Mouse (Mus musculus) spleen, postnatal 4 days (tissue): ENCODE results near the gene Srrm4.

Source experiments
- DNase-seq, 2 experiments: peaks; one replicate each; pipeline ENCODE4 v3.0.0; 2022; ENCODE audit warnings: low spot score in 2 of 2

Srrm4 gene

GRCm38 (mm10) chr5:116553106-116553505 lies 38.5 kb downstream of the Srrm4 start:
- DNase-seq: no peak

DNA sequence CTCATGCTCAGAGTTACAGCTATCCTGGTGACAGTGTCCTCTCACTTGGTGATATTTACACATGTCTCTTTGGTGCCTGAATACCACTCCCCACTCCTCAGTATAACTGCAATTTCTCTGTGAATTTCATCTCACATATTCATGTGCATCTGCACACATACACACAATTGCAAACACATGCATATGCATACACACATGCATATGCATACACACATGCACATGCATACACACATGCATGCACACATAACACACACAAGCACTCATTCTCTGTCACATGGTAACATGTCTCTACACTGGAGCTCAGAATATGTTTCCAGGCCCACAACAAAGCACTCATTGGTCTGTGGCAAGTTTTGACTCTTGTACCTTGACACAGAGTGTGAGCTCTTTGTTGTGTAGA lies 39.0 kb downstream of the Srrm4 start:
- DNase-seq: no peak

GRCm38 (mm10) chr5:116545746-116546145 lies 45.9 kb downstream of the Srrm4 start:
- DNase-seq: no peak

- no peak for DNase-seq
Observed at GRCm38 (mm10) chr5:116542317-116542716, 49.3 kb downstream of the Srrm4 start.

DNA sequence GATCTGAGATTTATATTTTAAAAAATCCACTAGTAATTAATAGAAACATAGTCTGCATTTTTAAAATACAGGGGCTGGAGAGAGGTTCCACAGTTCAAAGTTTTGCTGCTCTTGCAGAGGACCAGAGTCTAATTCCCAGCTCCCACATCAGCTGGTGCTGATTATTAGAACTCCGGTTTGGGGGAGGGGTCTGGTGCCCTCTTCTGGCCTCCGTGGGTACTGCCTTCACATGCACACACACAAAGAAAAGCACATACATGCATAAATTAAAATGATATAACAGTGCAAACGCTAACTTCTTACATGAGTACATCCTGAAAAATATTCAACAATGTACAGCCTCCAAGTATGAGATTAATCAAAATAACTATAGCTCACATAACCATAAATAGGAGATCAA lies 50.5 kb downstream of the Srrm4 start:
- no peak for DNase-seq

- no peak for DNase-seq
Observed at GRCm38 (mm10) chr5:116539360-116539759, 52.3 kb downstream of the Srrm4 start.

DNA sequence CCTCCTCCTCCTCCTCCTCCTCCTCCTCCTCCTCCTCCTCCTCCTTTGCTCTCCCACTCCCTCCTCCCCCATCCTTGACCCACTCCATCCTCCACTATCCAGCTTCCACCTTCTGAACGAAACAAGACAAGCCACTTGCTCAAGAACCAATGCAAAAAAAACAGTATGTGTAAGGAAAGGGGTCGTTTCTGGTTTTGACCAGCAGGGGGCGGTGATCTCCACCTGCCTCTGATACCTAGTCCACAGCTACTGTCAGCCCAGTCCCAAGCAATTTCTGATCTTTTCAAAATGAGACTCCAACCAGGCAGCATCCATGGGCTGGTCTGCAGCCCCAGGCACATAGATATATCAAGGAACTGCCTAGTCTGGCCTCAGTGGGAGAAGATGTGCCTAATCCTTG lies 53.1 kb downstream of the Srrm4 start:
- DNase-seq: no peak

GRCm38 (mm10) chr5:116526324-116526723 lies 65.3 kb downstream of the Srrm4 start:
- DNase-seq: no peak

- no peak for DNase-seq
Observed at GRCm38 (mm10) chr5:116525308-116525707, 66.3 kb downstream of the Srrm4 start.

DNA sequence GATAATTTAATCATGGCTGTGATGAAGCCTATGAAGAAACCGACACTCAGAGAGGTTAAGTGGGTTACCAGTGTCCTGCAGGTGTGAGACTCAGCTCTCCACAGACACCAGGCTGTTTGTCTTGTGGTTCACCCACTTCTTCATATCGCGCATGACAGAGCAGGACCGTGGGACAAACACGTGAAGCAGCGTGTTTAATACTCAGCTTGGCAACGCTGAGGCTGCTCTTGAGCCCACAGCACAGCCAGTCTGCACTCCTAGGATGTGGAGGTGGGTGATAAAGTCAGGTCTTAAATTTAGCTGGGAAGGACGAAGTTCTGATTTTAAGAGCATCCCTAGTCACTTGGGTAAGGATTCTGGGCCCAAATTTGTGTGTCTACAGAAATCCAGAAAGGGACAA lies 68.1 kb downstream of the Srrm4 start:
- no peak for DNase-seq

DNA sequence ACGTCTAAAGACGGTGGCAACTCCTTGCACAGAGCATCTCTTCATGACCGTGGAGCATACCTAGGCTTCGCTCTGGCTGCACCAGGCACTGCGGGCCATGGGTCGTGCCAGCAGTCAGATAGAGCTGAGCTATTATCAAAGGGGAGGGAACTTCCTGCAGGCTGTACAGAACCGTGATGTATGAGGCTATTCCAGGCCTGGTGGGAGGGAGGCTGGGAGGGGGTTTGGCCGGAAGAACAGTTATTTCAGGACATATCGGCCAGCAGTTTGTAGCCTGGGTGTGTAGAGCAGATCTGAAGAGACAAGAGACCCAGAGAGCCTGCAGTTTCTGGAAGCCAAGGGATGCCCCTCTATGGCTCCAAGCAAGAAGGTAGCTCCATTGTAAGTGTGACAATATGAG lies 68.5 kb downstream of the Srrm4 start:
- DNase-seq: no peak

DNA sequence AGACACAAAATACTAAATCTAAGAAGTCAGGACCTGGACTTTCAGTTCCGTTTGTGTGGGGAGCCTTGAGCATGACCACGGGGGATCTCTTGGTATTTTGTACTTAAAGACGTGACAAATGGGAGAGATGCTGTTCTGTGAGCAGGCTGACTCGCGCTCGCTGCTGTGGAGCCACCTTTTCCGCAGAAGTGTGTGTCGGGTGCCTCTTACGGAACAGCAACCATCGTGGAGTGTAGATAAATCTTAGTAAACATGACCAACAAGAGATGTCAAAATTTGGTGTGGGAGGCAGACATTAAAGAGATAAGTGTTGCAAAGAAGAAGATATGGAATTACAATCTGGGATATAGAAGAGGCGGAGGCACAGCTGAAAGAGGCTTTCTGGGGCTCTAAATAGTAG lies 69.3 kb downstream of the Srrm4 start:
- no peak for DNase-seq

GRCm38 (mm10) chr5:116518047-116518446 lies 73.6 kb downstream of the Srrm4 start:
- no peak for DNase-seq

GRCm38 (mm10) chr5:116512135-116512534 lies 79.5 kb downstream of the Srrm4 start:
- DNase-seq: no peak

DNA sequence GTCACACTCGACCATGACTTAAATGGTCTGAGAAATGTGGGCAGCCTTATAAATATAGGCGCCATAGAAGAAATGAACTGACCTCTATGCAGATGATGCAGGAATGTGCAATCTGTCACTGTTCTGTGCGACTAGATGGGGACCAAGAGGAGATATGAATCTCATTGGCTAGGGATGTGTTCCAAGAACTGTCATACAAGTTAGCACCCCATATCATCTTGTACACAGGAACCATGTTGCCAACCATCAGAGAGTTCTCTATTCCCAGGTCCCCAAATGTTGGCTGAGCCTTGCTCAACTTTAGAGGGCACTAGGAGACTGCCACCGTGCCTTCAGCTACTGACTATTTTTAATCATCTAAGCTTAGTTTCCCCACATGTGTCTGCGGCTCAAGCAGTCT lies 81.4 kb downstream of the Srrm4 start:
- DNase-seq: no peak

DNA sequence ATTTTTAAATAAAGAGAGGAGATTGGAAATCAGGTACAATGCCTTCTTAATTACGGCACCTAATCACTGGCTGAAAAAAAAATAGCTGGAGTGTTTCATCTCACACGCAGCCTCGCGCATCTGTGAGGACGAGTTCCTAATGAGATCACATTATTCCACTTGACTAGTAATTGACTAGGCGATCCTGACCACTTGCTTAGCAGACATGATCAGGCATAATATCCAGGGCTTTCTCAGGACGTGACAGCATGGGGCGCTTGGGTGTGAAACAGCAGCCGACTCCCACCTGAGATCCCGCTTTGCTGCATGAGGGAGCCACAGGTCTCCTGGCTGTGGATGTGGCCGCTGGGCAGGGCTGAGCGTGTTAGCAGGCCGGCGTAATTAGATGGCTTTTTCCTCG lies 90.3 kb downstream of the Srrm4 start:
- no peak for DNase-seq

DNA sequence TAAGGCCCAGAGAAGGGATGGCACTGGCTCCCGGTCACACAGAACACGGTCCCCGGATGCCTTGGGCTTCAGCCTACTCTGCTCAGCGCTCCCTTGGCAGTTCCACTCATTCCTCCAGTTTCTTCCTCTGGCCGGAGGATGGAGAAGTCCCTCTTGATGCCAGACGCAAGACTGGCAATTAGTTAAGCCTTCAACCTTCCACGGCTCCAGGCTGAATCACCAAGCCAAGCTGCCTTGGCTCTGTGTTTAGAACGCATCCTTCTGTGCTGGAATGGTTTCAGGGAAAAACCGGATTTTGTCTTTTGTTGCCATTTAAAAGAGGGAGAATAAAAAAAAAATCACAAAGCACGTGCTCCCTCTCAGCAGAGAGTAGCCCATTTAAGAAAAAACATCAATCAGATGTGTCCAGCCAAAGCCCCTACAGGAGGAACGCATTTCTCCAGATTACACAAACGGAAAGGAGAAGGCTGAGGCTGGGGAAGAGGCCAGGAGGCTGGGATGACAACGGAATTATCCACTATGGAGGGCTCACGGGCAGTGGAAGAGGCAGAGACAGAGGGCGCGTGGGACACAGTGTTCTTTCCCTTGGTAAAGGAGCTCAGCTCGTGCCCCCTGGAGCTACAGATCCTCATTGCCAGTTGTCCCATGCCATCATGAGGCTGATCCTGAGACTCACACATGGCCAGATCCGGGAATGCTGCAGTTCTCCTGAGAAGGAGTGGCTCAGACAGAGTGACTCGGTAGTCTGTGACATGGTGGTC lies 92.6 kb downstream of the Srrm4 start:
- no peak for DNase-seq

- no peak for DNase-seq
Observed at GRCm38 (mm10) chr5:116497866-116498265, 93.8 kb downstream of the Srrm4 start.

- DNase-seq: no peak
Observed at GRCm38 (mm10) chr5:116497205-116497604, 94.4 kb downstream of the Srrm4 start.

GRCm38 (mm10) chr5:116496717-116497116 lies 94.9 kb downstream of the Srrm4 start:
- no peak for DNase-seq

GRCm38 (mm10) chr5:116495466-116495865 lies 96.2 kb downstream of the Srrm4 start:
- no peak for DNase-seq

DNA sequence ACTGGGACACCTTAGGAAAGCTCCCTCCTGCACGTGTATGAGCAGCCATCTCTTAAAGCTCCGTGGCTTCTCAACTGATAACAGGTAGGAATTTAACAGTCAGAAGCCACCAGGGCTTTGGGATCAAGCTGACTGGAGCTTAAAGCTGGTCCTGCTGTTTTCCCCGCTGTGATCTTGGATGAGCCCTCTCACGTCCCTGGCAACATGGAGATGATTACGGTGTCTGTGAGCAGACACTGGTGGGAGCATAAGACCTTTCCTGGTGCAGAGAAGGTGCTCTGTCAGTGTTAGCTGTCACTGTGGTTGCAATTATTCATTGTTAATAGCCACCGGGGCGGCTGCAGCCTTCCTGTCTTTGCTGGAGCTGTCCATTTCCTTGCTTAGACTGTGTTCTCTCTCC lies 97.2 kb downstream of the Srrm4 start:
- no peak for DNase-seq

DNA sequence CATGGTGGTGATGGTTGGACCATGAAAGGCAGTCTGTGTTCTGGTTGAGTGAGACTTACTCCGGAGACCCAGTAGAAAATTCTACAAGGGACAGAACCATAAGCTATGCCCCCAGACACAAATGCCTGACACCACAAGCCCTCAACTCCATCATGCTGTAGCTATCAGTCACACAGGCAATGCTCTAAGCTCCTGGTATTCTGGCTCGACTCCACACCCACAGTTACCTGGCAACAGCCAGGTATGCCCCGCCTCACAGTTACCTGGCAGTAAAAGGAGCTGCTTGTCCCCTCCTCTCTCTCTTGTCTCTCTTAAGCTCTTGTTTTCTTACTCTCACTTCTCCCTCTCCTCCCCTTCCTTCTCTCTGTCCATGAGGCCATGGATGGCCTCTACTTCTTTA lies 98.9 kb downstream of the Srrm4 start:
- DNase-seq: no peak

DNA sequence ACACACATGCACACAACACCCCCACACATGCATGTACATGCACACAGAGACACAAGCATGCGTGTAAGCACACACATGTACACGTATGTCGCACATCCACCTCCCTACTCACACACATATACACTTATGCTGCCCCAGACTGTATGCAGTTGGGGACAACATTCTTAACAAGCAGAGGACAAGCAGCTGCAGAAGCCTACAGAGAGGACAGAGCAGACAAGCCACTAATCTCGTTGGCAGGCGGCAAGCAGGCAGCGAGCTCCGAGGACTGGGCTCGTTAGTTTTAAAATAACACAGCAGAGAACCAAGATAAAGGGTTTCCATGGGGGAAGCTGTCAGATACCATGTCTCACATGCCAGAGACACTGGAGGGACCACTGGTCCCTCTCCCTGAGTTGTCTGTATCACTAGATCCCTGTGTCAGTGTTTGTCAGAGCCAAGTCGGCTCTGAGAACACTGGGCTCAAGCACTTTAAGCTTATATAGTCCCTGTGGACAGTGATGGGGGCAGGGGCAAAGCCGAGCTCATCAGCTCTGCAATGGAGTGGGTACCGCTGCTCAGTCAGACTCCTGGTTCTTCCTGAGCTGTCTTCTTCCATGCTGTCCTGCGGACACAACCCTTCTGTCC lies 99.7 kb downstream of the Srrm4 start:
- no peak for DNase-seq
